Mouse (Mus musculus) heart, adult 2 months (tissue): Measurements from ENCODE around the gene Clec2e. TPM values are rescaled to one million over a fixed set of nuclear protein-coding genes. Genes with fewer than 3 reads are reported as not detected.
A peak's percentile ranks its signal among the peaks of the same experiment; 100 is the strongest.

Source experiments
- DNase-seq, 2 experiments: peaks; one replicate each; pipeline ENCODE4 v3.0.0; 2021
- H3K27ac ChIP-seq: fragments of 200-600 bp; 2 replicates; pipeline ENCODE4 v1.8.1; 2022
- H3K27me3 ChIP-seq: fragments of 200-500 bp; 2 replicates; pipeline ENCODE4 v1.6.1; 2012; ENCODE audit warnings: mild to moderate bottlenecking, low read length, inconsistent platforms, mixed read lengths; ENCODE audit not compliant: control insufficient read depth, insufficient read depth
- H3K36me3 ChIP-seq: fragments of 200-500 bp; 2 replicates; pipeline ENCODE4 v1.6.1; 2012; ENCODE audit warnings: low read length, inconsistent platforms; ENCODE audit not compliant: control insufficient read depth, insufficient read depth
- H3K4me1 ChIP-seq: fragments of 200-500 bp; 2 replicates; pipeline ENCODE4 v1.6.1; 2011; ENCODE audit warnings: low read length; ENCODE audit not compliant: control insufficient read depth, insufficient read depth
- H3K4me3 ChIP-seq: fragments of 200-600 bp; 2 replicates; pipeline ENCODE4 v1.8.1; 2022
- H3K79me2 ChIP-seq: fragments of 200-500 bp; replicated peaks from 2 replicates; pipeline ENCODE4 v1.6.1; 2012; ENCODE audit warnings: mild to moderate bottlenecking, inconsistent platforms, low read length, moderate library complexity, mixed read lengths; ENCODE audit not compliant: control insufficient read depth, insufficient read depth
- H3K9ac ChIP-seq: fragments of 200-500 bp; 2 replicates; pipeline ENCODE4 v1.6.1; 2012; ENCODE audit warnings: low read depth, mild to moderate bottlenecking, control low read depth, inconsistent platforms, low read length, mixed read lengths
- CTCF ChIP-seq: fragments of 200-600 bp; IDR thresholded peaks from 2 replicates; pipeline ENCODE4 v1.8.1; 2022; ENCODE audit warnings: antibody characterized with exemption, mild to moderate bottlenecking, moderate library complexity
- EP300 ChIP-seq: fragments of 200-500 bp; IDR thresholded peaks from 2 replicates; pipeline ENCODE4 v1.6.1; 2011; ENCODE audit warnings: low read depth, low read length, control low read depth; ENCODE audit not compliant: insufficient read depth
- POLR2A ChIP-seq: fragments of 200-500 bp; IDR thresholded peaks from 2 replicates; pipeline ENCODE4 v1.6.1; 2011; ENCODE audit warnings: mild to moderate bottlenecking, low read depth, low read length, control low read depth; ENCODE audit not compliant: insufficient read depth
- WGBS: fragments of 180-500 bp; shearing (Covaris S2); methylation state at CpG from one replicate; pipeline ENCODE4 v1.1.7; 2018; 5-methylcytosine and 5-hydroxymethylcytosine counted together
- intact Hi-C: fragments of 180-260 bp; cut with DNase I; formaldehyde crosslinking; loops from one replicate; pipeline ENCODE4 v1.15.1; 2025
- polyA plus RNA-seq: library from polyadenylated mRNA; depleted of rRNA; stranded (reverse); fragments of >200 nt; gene quantifications from 2 replicates; pipeline ENCODE4 v1.2.3, GENCODE M21; 2012; rRNA removed
- total RNA-seq, 2 experiments: library from RNA; stranded (reverse); gene quantifications; 2 replicates each; pipeline ENCODE4 v1.2.3; 2021

The Clec2e gene
- total and polyA plus RNA-seq, 3 experiments: 0.10 to 0.26 TPM; not detected in 1

DNA sequence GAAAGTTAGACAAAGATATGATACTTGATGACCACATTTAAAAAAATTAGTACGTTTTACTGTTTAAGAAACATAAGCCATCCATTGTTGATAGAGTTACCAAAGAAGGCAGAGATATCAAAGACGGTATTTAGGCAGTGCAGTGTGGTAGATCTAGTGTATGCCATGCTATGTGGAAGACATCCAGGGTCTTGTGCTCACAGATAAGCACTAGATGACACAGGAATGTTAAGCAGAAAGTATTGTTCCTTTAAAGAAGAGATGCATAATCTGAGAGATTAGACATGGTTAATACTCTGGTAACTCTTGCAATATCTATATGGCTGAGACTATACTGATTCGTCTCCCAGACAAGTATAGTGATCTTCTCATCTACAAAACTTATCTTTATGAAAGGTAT is 49.6 kb downstream of the Clec2e start:
- TF ChIP-seq EP300 (no peak), CTCF (no peak), POLR2A (no peak)
- Histone ChIP-seq H3K79me2 (no peaks in the 10 kb centered on the region), H3K9ac (no peak overlapping the region), H3K4me1 (no peaks in the 10 kb centered on the region), H3K4me3 (no peak overlapping the region), H3K27ac (no peak overlapping the region), H3K27me3 (no peaks in the 10 kb centered on the region), H3K36me3 (no peaks in the 10 kb centered on the region)
- intact Hi-C loops: no loop called here
- DNase-seq: no peak
- WGBS: 81% methylated on average over 3 of the region's 3 CpGs

DNA sequence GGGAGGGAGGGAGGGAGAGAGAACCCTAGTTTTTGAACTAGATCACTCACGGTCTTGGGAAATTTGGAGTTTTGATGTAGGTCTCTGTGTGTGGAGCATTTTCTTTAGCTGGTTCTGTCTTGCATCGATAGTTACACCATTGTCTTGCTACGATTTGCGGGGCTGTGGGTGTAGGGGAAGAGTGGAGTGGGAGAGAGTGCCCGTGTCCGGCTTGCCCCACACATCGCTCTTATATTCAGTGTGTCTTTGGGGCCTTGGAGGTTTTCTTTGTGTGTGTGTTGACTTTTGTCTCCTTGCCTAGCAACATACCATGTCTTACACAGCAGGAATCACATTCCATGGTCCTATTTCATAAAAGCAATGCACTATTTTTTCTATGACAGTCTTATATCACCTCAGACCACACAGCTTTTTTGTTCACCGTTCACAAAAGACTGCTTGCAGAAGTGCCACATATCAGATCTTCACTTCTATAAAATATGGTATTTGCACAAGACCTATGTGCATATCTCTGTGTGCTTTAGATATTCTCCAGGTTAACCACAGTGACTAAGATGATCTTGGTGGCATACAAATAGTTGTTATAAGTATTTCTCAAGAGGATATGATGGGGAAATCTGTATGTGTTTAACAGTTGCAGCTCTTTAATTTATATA is 51.0 kb downstream of the Clec2e start:
- Histone ChIP-seq H3K9ac (no peak overlapping the region), H3K4me1 (no peaks in the 10 kb centered on the region), H3K79me2 (no peaks in the 10 kb centered on the region), H3K27ac (no peak overlapping the region), H3K36me3 (no peaks in the 10 kb centered on the region), H3K27me3 (no peaks in the 10 kb centered on the region), H3K4me3 (no peak overlapping the region)
- WGBS: 19% methylated on average over 8 of the region's 8 CpGs
- intact Hi-C loops: no loop called here
- DNase-seq: no peak
- TF ChIP-seq EP300 (no peak), CTCF (no peak)

DNA sequence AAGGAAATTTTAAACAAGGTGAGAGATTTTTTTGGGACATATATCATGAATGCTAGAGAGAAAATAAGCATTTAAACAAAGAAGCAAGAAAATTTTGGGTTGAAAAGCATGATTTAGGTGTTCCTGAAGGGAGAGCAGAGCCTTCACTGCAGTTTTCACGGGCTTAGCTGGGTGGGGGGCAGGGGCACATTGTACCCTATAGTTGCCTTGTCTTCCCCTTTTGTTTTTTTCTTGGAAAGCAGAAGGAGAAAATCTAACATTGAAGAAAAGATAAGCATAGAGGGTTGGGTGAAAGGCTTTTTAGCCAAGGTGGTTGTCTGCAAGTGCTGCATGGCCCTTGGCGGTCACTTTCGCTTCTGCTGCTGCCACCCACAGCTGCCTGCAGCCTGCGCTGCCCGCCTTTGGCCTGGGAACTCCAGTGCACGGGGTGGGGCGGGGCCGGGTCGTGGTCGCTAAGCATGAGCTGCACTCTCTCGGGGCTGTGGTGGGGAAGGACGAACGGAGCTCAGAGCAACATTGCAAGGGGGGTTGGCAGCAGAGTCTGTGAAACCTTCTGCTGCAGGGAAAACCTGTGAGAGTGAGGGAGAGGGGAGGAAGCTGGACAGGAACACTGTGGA is 51.7 kb downstream of the Clec2e start:
- Histone ChIP-seq H3K79me2 (no peaks in the 10 kb centered on the region), H3K36me3 (no peaks in the 10 kb centered on the region), H3K27me3 (no peaks in the 10 kb centered on the region), H3K4me1 (no peaks in the 10 kb centered on the region), H3K9ac (peak overlapping the region; percentile 45), H3K4me3 (peak overlapping the region; percentile 31), H3K27ac (no peak overlapping the region)
- peak; percentile 56 to 67 for DNase-seq
- 5% methylated on average over 13 of the region's 13 CpGs for WGBS
- TF ChIP-seq CTCF (0 out of 2 replicates have a peak, but pooled peaks have one; percentile 5), EP300 (no peak)
- intact Hi-C loops: no loop called here

DNA sequence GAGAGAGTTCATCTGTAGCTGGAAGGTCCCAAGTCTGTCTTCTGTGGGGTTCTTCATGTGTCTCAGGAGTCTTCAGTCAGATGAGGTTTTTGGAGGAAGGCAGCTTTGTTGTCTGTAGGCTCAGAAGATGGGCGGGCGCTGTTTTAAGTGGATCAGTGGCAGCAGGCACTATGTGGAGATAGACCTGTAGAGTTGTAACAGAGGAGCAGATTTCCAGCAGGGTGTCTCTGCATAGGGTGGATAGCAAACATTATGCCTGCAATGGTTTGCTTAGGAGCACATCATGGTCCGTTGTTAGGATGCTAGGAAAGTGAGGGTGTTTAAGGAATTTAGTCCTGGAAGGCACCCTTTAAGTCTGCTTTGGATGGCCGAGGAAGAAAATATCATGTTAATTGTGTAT is 52.3 kb downstream of the Clec2e start:
- Histone ChIP-seq H3K9ac (no peak overlapping the region), H3K4me3 (no peak overlapping the region), H3K27me3 (no peaks in the 10 kb centered on the region), H3K27ac (no peak overlapping the region), H3K36me3 (no peaks in the 10 kb centered on the region), H3K79me2 (no peaks in the 10 kb centered on the region), H3K4me1 (no peaks in the 10 kb centered on the region)
- 74% methylated on average over 4 of the region's 4 CpGs for WGBS
- no peak for DNase-seq
- TF ChIP-seq POLR2A: no peak
- no peak for TF ChIP-seq CTCF
- no peak for TF ChIP-seq EP300
- intact Hi-C loops: no loop called here

DNA sequence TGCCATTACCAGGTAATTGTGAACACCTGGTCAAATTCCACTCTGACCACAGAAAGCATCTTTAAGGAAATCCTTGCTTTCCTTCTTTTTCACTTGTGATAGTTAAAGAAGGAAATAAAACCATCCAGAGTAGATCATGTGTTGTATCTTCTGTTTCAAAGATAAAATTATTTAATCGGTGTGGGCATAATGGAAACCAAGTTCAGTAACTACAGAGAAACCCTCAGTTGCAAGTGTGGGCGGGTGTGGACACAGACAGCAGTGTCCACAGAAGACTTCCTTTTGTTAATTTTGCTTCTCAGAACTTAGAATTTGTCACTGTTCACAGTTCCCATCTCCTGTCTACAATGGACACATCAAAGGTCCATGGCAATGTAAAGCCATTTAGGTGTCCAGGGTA is 55.1 kb downstream of the Clec2e start, which contains the start of gene Klrb1f:
Klrb1f (plus strand) TSS at position 301 of the 400 bp plus-strand sequence.
- Histone ChIP-seq H3K9ac (no peak within 1 kb of the TSS), H3K4me1 (no peaks in the 10 kb centered on the region), H3K79me2 (no peaks in the 10 kb centered on the region), H3K36me3 (no peaks in the 10 kb centered on the region), H3K27me3 (no peaks in the 10 kb centered on the region), H3K4me3 (no peak within 1 kb of the TSS), H3K27ac (no peak within 1 kb of the TSS)
- no peak for TF ChIP-seq EP300
- TF ChIP-seq CTCF: no peak
- TF ChIP-seq POLR2A: no peak
- intact Hi-C loops: no loop called here
- 85% methylated on average over 2 of the region's 2 CpGs for WGBS
- DNase-seq: no peak

DNA sequence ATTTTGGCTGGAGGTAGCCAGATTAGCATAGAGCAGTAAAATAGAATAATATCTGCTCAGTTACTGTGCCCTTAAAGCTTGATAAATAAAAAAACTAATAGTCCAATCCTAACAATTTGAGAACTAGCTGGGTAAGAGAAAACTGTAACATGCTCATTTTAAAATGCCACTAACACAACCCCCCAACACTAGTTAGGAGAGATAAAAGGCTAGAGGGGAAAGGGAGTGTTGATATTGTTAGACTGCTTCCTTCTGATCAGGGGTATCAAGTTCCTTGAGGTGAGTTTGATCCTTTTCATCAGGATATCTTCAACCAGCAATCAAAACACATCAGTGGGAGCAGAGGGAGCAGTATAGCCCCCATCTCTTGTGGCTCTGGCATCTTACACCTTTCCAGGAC is 58.2 kb downstream of the Clec2e start:
- Histone ChIP-seq H3K4me3 (no peak overlapping the region), H3K27me3 (no peaks in the 10 kb centered on the region), H3K9ac (no peak overlapping the region), H3K36me3 (no peaks in the 10 kb centered on the region), H3K79me2 (no peaks in the 10 kb centered on the region), H3K4me1 (no peaks in the 10 kb centered on the region), H3K27ac (no peak overlapping the region)
- no peak for DNase-seq
- no peak for TF ChIP-seq EP300
- no peak for TF ChIP-seq CTCF
- no peak for TF ChIP-seq POLR2A
- intact Hi-C loops: no loop called here

Other genes with a start within 250 kb of the Clec2e start
- under 1 TPM in 1 of 2 experiments, not detected in 1; 0.14 TPM for gene Clec2i, start 213.3 kb downstream of the Clec2e start, total RNA-seq
- 0.12 and 0.31 TPM in 2 replicates for gene Clec2i, start 213.3 kb downstream of the Clec2e start, polyA plus RNA-seq
- gene BC035044, start 209.8 kb downstream of the Clec2e start, total RNA-seq: under 1 TPM in 1 of 2 experiments, not detected in 1; 0.47 TPM
- gene BC035044, start 209.8 kb downstream of the Clec2e start, polyA plus RNA-seq: 0.35 and 0.50 TPM in 2 replicates
- 1 to 10 TPM; 1.5 to 2.9 TPM for gene Clec2g, start 166.5 kb downstream of the Clec2e start, total RNA-seq
- gene Clec2g, start 166.5 kb downstream of the Clec2e start, polyA plus RNA-seq: not detected in 2 replicates
- not detected for gene Klrb1f, start 55.0 kb downstream of the Clec2e start, total RNA-seq
- 0.09 and 1.2 TPM in 2 replicates for gene Klrb1f, start 55.0 kb downstream of the Clec2e start, polyA plus RNA-seq
- gene Clec2d, start 79.7 kb upstream of the Clec2e start, total RNA-seq: 10 to 100 TPM; 28.7 to 40.7 TPM
- gene Clec2d, start 79.7 kb upstream of the Clec2e start, polyA plus RNA-seq: 32.4 and 47.0 TPM in 2 replicates
- under 1 TPM; 0.26 to 0.48 TPM for gene Cd69, start 174.5 kb upstream of the Clec2e start, total RNA-seq
- gene Cd69, start 174.5 kb upstream of the Clec2e start, polyA plus RNA-seq: 0.20 and 0.49 TPM in 2 replicates
- not detected for gene 4922502D21Rik, start 230.9 kb upstream of the Clec2e start, total RNA-seq
- 0.33 and 0.38 TPM in 2 replicates for gene 4922502D21Rik, start 230.9 kb upstream of the Clec2e start, polyA plus RNA-seq
- under 1 TPM; 0.63 to 0.73 TPM for gene Clec12a, start 241.8 kb upstream of the Clec2e start, total RNA-seq
- gene Clec12a, start 241.8 kb upstream of the Clec2e start, polyA plus RNA-seq: 0.80 and 1.6 TPM in 2 replicates